Mouse (Mus musculus) brain, embryonic 14.5 days (tissue): ENCODE measurements around the gene Sufu.

Source experiments
- CTCF ChIP-seq: fragments of 200-500 bp; IDR thresholded peaks from 2 replicates; pipeline ENCODE4 v1.5.1; 2012; ENCODE audit warnings: inconsistent platforms, mild to moderate bottlenecking, moderate library complexity, borderline replicate concordance; ENCODE audit not compliant: insufficient read depth, insufficient read length; ENCODE audit errors: extremely low read depth
- POLR2A ChIP-seq: fragments of 200-500 bp; IDR thresholded peaks from 2 replicates; pipeline ENCODE4 v1.6.1; 2012; ENCODE audit warnings: mild to moderate bottlenecking, inconsistent platforms, borderline replicate concordance; ENCODE audit not compliant: poor library complexity, insufficient read depth, insufficient read length, severe bottlenecking; ENCODE audit errors: extremely low read depth

DNA sequence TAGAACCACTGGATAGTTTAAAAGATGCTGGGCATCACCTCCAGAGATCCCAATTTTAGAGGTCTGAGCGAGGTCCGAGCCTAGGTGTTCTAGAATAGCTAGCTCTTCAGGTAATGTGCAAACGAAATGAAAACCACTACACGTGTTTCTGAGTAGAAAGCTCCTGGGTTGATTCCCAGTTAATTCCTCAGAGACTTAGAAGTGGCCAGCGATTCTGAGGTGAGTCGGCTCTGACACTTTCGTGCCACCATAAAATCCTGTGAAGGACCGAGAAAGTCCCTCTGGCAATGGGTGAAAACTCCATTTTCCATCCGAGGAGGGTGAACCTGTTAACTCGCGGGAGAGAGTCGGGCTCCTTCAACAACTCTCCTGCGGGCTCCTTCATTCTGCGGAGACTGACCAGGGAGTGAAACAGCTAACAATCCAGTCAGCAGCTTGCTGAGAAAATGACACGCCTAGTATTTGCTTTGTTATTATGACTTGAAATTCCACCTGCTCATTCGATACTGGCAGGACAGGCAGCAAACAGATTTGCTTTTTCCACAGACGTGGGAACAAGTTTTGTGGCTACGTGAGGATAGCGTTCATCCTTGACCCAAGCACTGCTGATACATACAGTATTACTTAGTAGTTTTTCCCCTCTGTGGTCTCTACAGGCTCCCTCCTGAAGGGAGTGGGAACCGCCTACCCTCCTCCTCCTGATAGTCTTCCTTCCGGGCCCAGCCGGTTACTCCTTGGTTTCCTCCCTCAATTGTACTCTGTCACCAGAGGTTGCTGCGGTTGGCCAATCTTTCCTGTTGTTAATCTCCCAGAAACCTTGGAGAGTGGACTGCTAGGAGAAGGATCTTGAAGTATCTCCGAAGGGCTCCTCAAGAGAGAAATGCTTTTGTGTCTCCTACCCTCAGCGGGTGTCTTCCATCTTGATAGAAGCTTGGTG, 39.1 kb upstream of the Sufu start:
- TF ChIP-seq POLR2A (no peak), CTCF (no peak)
